Mouse (Mus musculus) forebrain, embryonic 16.5 days (tissue): ENCODE results near the gene Thoc5. TPM values are rescaled to one million over a fixed set of nuclear protein-coding genes. Genes with fewer than 3 reads are reported as not detected.

Experiments used
- ATAC-seq: fragments of 200-750 bp; cut with Nextera tagmentation; 2 replicates; pipeline ENCODE4 v1.8.0; 2017; ENCODE audit warnings: mild to moderate bottlenecking, moderate library complexity
- H3K27ac ChIP-seq: fragments of 300-500 bp; sonication (generic); 2 replicates; pipeline ENCODE4 v1.5.1; 2014; ENCODE audit warnings: low read length, control low read depth
- H3K27me3 ChIP-seq: fragments of 300-500 bp; sonication (generic); replicated peaks from 2 replicates; pipeline ENCODE4 v1.6.1; 2014; ENCODE audit warnings: low read length; ENCODE audit not compliant: control insufficient read depth, insufficient read depth
- H3K36me3 ChIP-seq: fragments of 300-500 bp; sonication (generic); 2 replicates; pipeline ENCODE4 v1.6.1; 2014; ENCODE audit not compliant: control insufficient read depth, insufficient read depth
- H3K4me1 ChIP-seq: fragments of 300-500 bp; sonication (generic); replicated peaks from 2 replicates; pipeline ENCODE4 v1.6.1; 2014; ENCODE audit warnings: low read length; ENCODE audit not compliant: control insufficient read depth, insufficient read depth
- H3K4me2 ChIP-seq: fragments of 300-500 bp; sonication (generic); 2 replicates; pipeline ENCODE4 v1.6.1; 2014; ENCODE audit warnings: mild to moderate bottlenecking, low read length, control low read depth
- H3K4me3 ChIP-seq: fragments of 300-500 bp; sonication (generic); replicated peaks from 2 replicates; pipeline ENCODE4 v1.5.1; 2014; ENCODE audit warnings: mild to moderate bottlenecking, low read length, control low read depth
- H3K9ac ChIP-seq: fragments of 300-500 bp; sonication (generic); replicated peaks from 2 replicates; pipeline ENCODE4 v1.6.1; 2014; ENCODE audit warnings: low read depth, low read length, control low read depth
- H3K9me3 ChIP-seq: fragments of 300-500 bp; sonication (generic); 2 replicates; pipeline ENCODE4 v1.6.1; 2016; ENCODE audit warnings: low read length; ENCODE audit not compliant: control insufficient read depth
- WGBS: fragments of 180-500 bp; shearing (Covaris S2); extraction: QIAGEN DNeasy Blood & Tissue Kit; methylation state at CpG from one replicate; pipeline ENCODE4 v1.1.7; 2014; 5-methylcytosine and 5-hydroxymethylcytosine counted together
- polyA plus RNA-seq: library from polyadenylated mRNA; unstranded; fragments of >200 nt; fragmentation: Nextera tagmentation; extraction: Ambion mirVana; gene quantifications from 2 replicates; pipeline ENCODE4 v1.2.1, GENCODE M21; 2015

Thoc5 gene
- 66.6 and 73.6 TPM in 2 replicates for polyA plus RNA-seq

- Histone ChIP-seq H3K4me3 (peak within 1 kb of the TSS; percentile 95), H3K27me3 (no peaks in the 10 kb centered on the region), H3K27ac (peak within 1 kb of the TSS; percentile 80), H3K9ac (peak within 1 kb of the TSS; percentile 87), H3K4me2 (peak within 1 kb of the TSS; percentile 92), H3K9me3 (no peaks in the 10 kb centered on the region), H3K36me3 (peaks cover 29% of the 10 kb centered on the region), H3K4me1 (peaks cover 14% of the 10 kb centered on the region)
- peak; percentile 95 for ATAC-seq
- WGBS = 3% methylated on average over 52 of the region's 52 CpGs
Measured at GRCm38 (mm10) chr11:4894848-4895816, at the start of gene Thoc5. Gene Thoc5 (plus strand): TSS chr11:4895320.

- ATAC-seq = no peak; the same call in 1 of the 2 replicates
- H3K4me2 ChIP-seq = peak overlapping the region; percentile 65
- peak overlapping the region; percentile 58 for H3K27ac ChIP-seq
- no peaks in the 10 kb centered on the region for H3K9me3 ChIP-seq
- H3K36me3 ChIP-seq = no peaks in the 10 kb centered on the region
- H3K9ac ChIP-seq = peak overlapping the region; percentile 76
- WGBS = under 1% methylated on average over 50 of the region's 50 CpGs
- H3K4me3 ChIP-seq = peak overlapping the region; percentile 72
- peaks cover 20% of the 10 kb centered on the region for H3K4me1 ChIP-seq
- no peaks in the 10 kb centered on the region for H3K27me3 ChIP-seq
Measured at GRCm38 (mm10) chr11:4848483-4849248, 46.5 kb upstream of the Thoc5 start.

GRCm38 (mm10) chr11:4849258-4849943 lies 45.7 kb upstream of the Thoc5 start, which contains the start of gene Nf2:
Gene Nf2 (minus strand): TSS chr11:4849536.
- H3K4me2 ChIP-seq = peak within 1 kb of the TSS; percentile 65
- H3K9me3 ChIP-seq = no peaks in the 10 kb centered on the region
- H3K4me1 ChIP-seq = peaks cover 20% of the 10 kb centered on the region
- no peaks in the 10 kb centered on the region for H3K27me3 ChIP-seq
- peak within 1 kb of the TSS; percentile 58 for H3K27ac ChIP-seq
- peak; percentile 99 for ATAC-seq
- under 1% methylated on average over 59 of the region's 60 CpGs for WGBS
- H3K9ac ChIP-seq = peak within 1 kb of the TSS; percentile 76
- H3K36me3 ChIP-seq = no peaks in the 10 kb centered on the region
- H3K4me3 ChIP-seq = peak within 1 kb of the TSS; percentile 72

DNA sequence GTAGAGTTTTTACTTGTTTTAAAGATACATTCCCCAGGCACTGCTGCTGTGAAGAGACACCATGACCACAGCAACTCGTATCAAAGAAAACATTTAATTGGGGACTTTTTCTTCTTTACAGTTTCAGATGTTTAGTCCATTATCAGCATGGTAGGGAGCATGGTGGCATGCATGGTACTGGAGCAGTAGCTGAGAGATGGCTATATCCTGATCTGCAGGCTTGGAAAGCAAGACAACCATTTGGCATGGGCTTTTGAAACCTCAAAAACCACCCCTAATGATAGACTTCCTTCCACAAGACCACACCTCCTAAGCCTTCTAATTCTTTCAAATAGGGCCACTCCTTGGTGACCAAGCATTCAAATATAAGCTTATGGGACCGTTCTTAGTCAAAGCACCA lies 44.7 kb upstream of the Thoc5 start:
- Histone ChIP-seq H3K4me3 (no peak overlapping the region), H3K9me3 (no peaks in the 10 kb centered on the region), H3K9ac (no peak overlapping the region), H3K4me1 (peaks cover 20% of the 10 kb centered on the region), H3K27ac (no peak overlapping the region), H3K4me2 (no peak overlapping the region), H3K27me3 (no peaks in the 10 kb centered on the region), H3K36me3 (no peaks in the 10 kb centered on the region)
- no peak for ATAC-seq
- WGBS = 94% methylated on average over 2 of the region's 2 CpGs

GRCm38 (mm10) chr11:4853021-4853420 lies 42.1 kb upstream of the Thoc5 start:
- Histone ChIP-seq H3K27ac (no peak overlapping the region), H3K4me2 (no peak overlapping the region), H3K27me3 (no peaks in the 10 kb centered on the region), H3K4me3 (no peak overlapping the region), H3K9me3 (no peaks in the 10 kb centered on the region), H3K9ac (no peak overlapping the region), H3K4me1 (peaks cover 4% of the 10 kb centered on the region), H3K36me3 (no peaks in the 10 kb centered on the region)
- no peak for ATAC-seq

DNA sequence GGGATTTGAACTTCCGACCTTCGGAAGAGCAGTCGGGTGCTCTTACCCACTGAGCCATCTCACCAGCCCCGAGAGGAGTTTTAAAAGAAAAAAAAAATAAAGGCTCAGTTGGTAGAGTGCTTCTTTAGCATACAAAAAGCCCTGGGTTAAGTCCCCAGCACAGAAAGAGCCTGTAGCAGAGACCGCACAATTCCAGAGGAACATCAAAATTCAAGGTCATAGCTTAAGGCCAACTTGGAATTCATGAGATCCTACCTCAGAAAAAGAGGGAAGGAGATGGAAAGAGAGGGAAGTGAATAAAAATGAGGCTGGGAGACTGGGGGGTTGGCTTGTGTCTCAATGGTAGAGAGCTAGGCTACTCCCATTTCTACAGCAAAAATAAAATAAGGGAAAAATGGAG lies 40.9 kb upstream of the Thoc5 start:
- H3K9me3 ChIP-seq = no peaks in the 10 kb centered on the region
- 91% methylated on average over 5 of the region's 5 CpGs for WGBS
- H3K4me1 ChIP-seq = no peaks in the 10 kb centered on the region
- no peaks in the 10 kb centered on the region for H3K27me3 ChIP-seq
- ATAC-seq = no peak
- no peak overlapping the region for H3K4me3 ChIP-seq
- no peak overlapping the region for H3K27ac ChIP-seq
- no peak overlapping the region for H3K9ac ChIP-seq
- no peaks in the 10 kb centered on the region for H3K36me3 ChIP-seq
- no peak overlapping the region for H3K4me2 ChIP-seq

GRCm38 (mm10) chr11:4858416-4858815 lies 36.7 kb upstream of the Thoc5 start:
- ATAC-seq = no peak
- Histone ChIP-seq H3K27me3 (no peaks in the 10 kb centered on the region), H3K27ac (no peak overlapping the region), H3K4me1 (no peaks in the 10 kb centered on the region), H3K4me2 (no peak overlapping the region), H3K9ac (no peak overlapping the region), H3K36me3 (no peaks in the 10 kb centered on the region), H3K4me3 (no peak overlapping the region), H3K9me3 (no peaks in the 10 kb centered on the region)
- WGBS = 55% methylated on average over 2 of the region's 2 CpGs

GRCm38 (mm10) chr11:4860986-4861385 lies 34.1 kb upstream of the Thoc5 start:
- H3K9ac ChIP-seq = no peak overlapping the region
- WGBS = 65% methylated on average over 1 of the region's 1 CpGs
- no peak overlapping the region for H3K4me2 ChIP-seq
- no peaks in the 10 kb centered on the region for H3K4me1 ChIP-seq
- H3K27ac ChIP-seq = no peak overlapping the region
- no peak overlapping the region for H3K4me3 ChIP-seq
- H3K9me3 ChIP-seq = no peaks in the 10 kb centered on the region
- H3K36me3 ChIP-seq = no peaks in the 10 kb centered on the region
- no peak for ATAC-seq
- H3K27me3 ChIP-seq = no peaks in the 10 kb centered on the region
